Mouse (Mus musculus) erythroblast, embryonic 14.5 days (primary cell): ENCODE results near the gene Cutc.

Experiments used
- GATA1 ChIP-seq: IDR thresholded peaks from 2 replicates; pipeline ENCODE4 v1.6.1; 2012; ENCODE audit warnings: low read length, inconsistent platforms, mixed read lengths
- TAL1 ChIP-seq: IDR thresholded peaks from 3 replicates; pipeline ENCODE4 v1.6.1; 2012; ENCODE audit warnings: low read length, inconsistent platforms, mixed read lengths

GRCm38 (mm10) chr19:43762410-43762809 lies 9.6 kb downstream of the Cutc start:
- TF ChIP-seq GATA1 (no peak), TAL1 (no peak)
